Mouse (Mus musculus) G1E (cell line): ENCODE measurements around the gene Klf7.

Experiments used
- CTCF ChIP-seq: IDR thresholded peaks from 2 replicates; pipeline ENCODE4 v1.5.1; 2012; ENCODE audit warnings: low read depth, low read length, inconsistent platforms, mixed read lengths
- GATA1 ChIP-seq: IDR thresholded peaks from 2 replicates; pipeline ENCODE4 v1.6.1; 2012; ENCODE audit warnings: borderline replicate concordance, low read length, inconsistent platforms, mixed read lengths
- GATA2 ChIP-seq: IDR thresholded peaks from 2 replicates; pipeline ENCODE4 v1.6.1; 2012; ENCODE audit warnings: low read depth, low read length, inconsistent platforms, borderline replicate concordance
- POLR2AphosphoS5 ChIP-seq: IDR thresholded peaks from 2 replicates; pipeline ENCODE4 v1.6.1; 2012; ENCODE audit warnings: low read depth, low read length, inconsistent platforms; ENCODE audit not compliant: insufficient replicate concordance
- TAL1 ChIP-seq: conservative IDR thresholded peaks from 2 replicates; pipeline ENCODE4 v1.6.1; 2012; ENCODE audit warnings: low read depth, low read length, inconsistent platforms, mixed read lengths

- TF ChIP-seq CTCF: no peak
- no peak for TF ChIP-seq TAL1
- TF ChIP-seq POLR2AphosphoS5: no peak
- no peak for TF ChIP-seq GATA2
- no peak for TF ChIP-seq GATA1
Measured at GRCm38 (mm10) chr1:64044577-64044976, 77.5 kb downstream of the Klf7 start.
